Mouse (Mus musculus) heart, adult 9 months (tissue): ENCODE results near the gene Unc45a.

Source experiments
- DNase-seq, 2 experiments: peaks; one replicate each; pipeline ENCODE4 v3.0.0; 2022; ENCODE audit warnings: low spot score in 2 of 2

Gene Unc45a

DNA sequence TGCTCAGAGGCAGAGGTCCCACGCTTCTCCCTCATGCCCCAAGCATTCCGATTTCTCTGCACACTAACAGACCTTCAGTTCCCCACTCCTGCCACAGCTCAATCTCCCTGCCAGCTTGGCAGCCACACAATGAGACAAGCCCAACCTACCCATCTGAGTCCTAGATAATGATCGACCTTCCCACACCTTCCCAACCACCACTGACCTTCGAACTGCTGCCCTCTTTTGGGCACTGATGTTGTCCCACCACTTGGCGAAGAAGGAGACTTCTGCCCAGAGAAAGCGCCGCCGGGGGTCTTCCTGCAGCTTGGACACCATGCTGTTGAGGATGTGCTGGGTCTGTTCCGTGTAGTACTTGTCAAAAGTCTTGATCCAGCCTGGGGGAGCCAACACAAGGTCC lies 27.2 kb upstream of the Unc45a start:
- no peak for DNase-seq

DNA sequence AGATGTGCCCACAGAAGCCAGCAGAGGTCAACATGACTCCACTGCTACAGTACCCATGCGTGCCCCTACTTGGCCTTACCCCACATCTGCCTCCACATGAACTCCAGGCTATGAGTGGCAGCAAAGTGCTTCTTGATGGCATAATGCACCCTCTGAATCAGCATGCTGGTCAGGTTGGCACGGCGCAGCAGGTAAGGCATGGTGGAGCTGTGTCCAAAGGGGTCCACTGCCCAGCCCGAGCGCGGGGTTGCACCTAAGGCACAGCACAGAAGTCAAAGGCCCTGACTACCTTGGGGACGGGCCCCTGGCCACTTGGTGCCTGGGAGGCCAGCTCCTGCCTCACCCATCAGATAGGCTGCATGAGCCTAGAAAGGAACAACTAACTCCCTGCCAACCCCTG lies 26.4 kb upstream of the Unc45a start:
- no peak for DNase-seq

DNA sequence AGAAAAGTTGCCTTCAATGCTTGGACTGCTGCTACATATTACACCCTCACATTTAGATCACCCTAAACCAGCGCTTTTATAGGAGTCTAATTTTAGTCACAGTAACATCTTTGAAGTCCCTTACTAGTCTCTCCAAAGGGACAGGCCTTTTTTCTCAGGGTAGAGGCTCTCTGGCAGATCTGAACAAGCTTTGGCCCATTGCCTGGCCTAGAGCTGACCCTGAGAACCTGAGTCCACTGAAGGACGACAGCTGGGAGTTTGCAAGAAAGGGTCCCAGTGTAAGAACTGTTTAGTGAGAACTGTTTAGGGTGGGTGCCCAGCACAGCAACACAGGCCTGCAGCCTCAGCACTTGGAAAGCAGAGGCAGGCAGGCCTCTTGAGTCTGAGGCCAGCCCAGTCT lies 25.0 kb upstream of the Unc45a start:
- DNase-seq: no peak

DNA sequence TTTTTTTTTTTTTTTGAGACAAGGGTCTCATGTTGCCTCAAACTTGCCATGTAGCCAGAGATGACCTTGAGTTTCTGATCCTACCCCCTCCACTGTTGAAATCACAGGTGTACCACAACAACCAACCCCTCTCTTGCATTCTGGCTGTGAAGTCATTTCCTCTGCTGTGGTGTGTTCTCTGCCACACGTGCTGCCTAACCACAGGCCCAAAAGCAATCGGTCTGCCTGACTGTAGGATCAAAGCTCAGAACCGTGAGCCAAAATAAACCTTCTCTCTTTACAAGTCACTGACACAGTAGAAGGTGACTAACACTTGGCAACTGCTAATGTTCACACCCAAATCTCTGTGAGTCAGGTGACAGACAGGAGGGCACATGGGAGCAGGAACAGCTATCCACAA lies 19.6 kb upstream of the Unc45a start:
- DNase-seq: no peak

DNA sequence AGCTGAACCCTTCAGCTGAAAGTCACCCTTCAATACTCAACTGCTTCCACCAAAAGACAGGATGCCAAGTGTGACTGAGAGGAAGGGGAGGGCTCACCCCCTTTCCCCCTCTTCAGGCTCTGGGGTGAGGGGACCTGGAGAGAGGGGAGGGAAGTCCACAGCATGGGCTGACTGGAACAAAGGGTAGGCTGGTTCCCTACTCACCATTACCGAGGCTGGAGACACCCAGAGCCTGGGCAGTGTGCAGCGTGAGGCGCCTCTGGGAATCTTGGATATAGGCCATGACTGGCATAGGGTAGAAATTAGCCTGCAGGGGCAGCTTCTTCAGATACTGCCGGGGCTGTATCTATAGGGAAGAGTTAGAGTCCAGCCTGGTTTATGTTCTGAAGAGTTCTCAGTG lies 17.2 kb upstream of the Unc45a start:
- DNase-seq: no peak

DNA sequence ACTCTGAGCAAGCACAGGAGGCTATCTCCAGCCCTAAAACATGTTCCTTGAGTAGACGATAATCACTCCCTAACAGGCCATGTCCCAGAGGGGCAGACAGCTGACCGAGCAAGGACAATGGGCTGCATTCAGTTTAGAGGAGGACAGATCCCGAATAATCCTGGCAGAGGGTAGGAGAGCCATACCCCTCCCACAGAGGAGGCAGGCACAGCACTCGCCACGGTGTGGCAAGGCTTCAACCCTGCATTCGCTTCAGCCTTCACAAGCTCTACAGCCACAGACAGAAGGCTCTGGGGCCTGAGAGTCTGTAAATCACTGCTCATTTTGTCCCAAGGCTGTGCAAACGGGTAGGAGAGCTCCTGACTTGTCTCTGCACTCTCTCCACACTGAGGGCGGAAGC lies 16.4 kb upstream of the Unc45a start:
- DNase-seq: no peak

DNA sequence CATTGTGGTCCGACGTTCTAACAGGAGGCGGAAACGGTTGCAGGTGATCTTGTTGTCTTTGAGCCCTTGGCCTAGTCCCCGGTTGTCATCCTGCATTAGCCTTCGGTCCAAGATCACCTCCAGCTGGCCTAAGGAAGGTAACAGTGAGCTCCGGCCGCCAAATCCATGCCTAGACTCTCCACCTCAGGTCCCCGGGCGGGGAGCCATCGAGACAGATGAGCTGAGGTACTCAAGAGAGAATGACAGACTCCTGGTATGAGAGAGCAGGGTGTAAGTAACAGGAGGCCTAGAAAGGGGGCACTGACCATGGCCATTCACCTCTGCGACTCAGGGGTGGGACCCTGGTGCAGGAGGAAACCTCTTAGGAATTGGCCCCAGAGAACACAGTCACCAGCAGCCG lies 15.5 kb upstream of the Unc45a start:
- DNase-seq: no peak

DNA sequence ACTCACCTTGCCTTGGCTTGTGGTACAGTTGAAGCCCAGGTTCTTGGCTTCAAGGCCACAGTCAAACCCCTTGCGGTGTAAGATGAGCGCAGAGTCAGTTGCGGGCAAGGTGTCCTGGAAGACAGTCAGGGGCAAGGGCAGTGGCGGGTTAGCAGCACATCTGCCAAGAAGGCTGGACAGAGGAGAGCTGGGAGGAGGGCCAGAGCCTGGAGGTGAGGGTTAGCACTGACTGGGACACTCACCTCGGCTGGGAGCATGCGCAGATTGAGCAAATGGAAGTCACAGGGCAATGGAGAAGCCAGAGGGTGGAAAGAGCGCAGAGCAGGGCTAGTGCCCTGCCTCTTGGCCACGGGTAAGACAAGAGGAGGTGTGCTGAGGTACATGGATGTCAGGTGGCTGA lies 12.1 kb upstream of the Unc45a start:
- no peak for DNase-seq

DNA sequence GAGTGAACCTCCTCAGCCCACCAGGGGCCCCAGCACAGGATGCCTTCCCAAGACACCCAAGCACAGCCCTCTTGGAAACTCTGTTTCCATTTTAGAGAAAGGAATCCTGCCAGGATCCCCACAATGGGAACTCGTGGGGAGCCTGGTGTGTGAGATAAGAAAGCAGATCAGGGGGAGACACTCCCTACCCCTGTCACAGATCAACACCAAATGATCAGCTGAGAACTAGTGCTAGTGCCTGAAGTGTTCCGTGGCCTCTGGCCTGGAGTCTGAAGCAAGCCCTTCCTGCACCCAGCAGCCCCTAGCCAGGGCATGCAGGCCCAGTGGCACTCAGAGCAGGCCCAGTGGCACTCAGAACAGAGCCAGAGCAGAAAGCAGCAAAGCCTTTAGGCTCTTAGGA lies 10.0 kb upstream of the Unc45a start:
- DNase-seq: no peak

DNA sequence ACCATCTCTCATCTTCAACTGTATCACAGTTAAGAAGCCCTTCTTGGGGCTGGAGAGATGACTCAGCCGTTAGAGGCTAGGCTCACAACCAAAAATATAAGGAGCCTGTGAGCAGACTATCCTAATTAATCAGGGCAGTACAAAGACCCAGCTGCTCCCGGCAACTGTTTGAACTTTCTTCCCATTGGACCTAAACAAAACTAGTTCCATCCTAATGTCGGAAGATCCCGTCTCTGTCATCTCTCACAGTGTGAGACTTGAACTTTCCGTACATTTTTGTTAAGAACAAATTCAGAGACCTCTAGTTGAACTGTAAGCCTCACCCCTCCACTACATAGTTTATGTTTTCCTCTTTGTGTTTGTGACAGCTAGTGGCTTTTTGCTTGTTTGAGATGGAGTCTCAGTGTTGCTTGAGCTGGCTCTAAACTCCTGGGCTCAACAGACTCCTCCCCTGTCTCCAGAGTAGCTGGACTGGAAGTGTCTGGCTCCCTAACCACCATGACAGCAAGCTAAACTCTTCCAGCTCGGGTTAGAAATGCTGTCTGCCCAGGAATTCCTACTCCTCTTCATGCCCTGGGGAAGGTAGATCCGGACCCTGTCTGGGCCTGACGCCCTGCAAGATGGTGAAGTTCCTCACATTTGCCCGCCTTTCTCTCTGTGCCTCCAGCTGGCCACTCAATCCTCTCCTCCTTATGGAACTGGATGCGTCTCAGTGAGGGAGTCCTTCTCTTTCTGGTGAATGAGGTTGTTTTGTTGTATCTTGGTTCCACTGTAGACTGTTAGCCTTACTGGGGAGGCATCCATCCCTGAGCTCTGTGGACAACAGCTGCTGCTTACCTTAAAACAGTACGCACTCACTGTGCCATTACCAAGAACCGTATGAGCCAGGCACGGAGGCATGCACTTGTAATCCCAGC lies 7.1 kb upstream of the Unc45a start:
- no peak for DNase-seq

DNA sequence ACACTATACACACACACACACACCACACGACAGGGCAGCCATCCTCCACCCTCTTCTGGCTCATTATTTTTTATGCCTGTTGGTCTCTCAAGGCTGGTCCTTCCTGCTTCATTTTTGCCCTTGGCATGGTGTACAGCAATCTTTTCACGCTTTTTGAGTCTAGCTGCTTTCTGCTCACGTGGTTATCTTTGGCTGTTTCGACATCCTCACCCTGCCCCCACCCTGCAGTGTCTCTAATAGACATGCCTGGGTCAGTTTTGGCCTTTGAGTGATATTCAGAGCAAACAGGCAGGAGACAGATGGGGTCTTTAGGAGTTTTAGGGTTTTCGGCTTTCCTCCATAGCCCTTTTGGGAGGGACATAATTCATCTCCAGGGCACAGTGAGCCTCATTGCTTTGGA lies 6.0 kb upstream of the Unc45a start:
- DNase-seq: no peak

DNA sequence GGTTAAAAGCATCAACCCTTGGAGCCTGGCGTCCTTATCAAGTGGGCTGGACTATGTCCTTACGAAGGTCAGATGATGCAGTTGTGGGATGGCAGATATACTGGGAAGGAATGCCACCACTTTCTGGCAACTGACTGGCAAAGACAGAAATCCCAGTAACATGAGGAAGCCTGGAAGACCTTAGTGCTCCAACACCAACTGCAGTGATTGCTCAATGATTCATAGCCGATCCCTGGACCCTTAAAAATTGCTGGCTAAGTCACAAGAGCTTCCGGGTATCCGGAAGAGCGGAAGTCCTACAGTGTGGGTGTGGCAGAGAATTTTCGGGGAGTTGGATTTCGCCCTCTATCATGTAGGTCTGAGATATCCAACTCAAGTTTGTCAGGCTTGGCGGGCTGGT lies 5.4 kb upstream of the Unc45a start:
- no peak for DNase-seq

DNA sequence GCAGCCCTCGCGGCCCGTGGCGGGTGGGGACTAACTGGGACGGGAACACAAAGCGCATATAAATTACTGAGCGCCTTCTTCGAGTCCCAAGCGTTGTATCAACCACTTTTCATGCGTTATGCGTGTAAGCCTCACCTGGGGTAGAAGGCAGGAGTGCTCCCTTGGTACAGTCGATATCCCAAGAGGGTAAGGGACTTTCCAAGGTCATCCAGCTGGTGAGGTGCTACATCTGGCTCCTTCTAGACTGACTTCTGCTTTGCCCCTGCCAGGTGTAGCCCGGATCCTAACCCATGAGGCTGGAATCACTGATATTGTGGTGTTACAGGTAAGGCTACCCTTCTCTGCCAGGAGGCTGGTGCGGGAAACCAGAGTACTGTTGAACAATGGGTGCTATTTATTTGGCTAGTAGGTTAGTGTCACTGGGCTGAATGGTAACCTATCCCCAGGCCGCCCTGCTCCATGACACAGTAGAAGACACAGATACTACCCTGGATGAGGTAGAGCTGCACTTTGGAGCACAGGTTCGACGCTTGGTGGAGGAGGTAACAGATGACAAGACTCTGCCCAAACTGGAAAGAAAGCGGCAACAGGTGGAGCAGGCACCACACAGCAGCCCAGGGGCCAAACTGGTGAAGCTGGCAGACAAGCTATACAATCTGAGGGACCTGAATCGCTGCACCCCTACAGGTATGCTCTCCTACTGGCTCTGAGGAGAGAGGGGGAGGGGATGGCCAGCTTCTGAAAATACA lies 2.6 kb upstream of the Unc45a start:
- DNase-seq: peak in 1 of 2 experiments; percentile 39

DNA sequence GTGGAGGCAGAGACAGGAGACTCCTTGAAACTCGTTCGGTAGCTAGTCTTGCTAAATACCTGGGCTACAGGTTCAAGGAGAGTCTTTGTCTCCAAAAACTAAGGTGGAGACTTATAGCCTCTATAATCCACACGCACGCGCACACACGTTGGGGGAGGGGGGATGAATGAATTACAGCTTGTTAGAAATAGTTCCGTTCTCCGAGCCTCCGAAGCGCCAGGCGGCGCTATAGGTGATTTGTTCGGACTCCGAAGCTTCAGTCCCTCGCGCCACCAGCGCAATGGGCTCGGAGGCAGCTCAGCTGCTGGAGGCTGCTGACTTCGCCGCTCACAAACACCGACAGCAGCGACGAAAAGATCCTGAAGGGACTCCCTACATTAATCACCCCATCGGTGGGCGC lies 2.1 kb upstream of the Unc45a start, which contains the start of gene Hddc3:
Hddc3 (plus strand) TSS at position 247 of the 400 bp plus-strand sequence.
- peak; percentile 82 to 91 for DNase-seq

DNA sequence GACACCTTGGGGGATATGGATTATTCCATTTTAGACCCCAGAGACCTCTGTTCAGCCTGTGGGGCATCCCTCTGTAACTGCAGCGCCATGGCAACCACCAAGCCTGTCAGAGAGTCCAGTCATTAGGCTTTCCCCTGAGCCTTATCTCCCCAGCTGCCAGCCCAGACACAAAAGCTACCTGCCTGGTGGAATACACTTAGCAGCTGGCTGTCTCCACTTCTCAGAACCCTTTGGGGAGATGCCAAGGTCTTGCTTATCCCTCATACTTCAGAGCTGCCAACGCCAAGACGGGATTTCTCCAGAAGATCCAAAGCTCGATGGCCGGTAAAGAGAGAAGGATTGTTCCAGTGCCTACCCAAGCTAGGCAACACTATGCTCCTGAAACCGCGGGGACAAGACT lies 988 bp upstream of the Unc45a start:
- DNase-seq: no peak

DNA sequence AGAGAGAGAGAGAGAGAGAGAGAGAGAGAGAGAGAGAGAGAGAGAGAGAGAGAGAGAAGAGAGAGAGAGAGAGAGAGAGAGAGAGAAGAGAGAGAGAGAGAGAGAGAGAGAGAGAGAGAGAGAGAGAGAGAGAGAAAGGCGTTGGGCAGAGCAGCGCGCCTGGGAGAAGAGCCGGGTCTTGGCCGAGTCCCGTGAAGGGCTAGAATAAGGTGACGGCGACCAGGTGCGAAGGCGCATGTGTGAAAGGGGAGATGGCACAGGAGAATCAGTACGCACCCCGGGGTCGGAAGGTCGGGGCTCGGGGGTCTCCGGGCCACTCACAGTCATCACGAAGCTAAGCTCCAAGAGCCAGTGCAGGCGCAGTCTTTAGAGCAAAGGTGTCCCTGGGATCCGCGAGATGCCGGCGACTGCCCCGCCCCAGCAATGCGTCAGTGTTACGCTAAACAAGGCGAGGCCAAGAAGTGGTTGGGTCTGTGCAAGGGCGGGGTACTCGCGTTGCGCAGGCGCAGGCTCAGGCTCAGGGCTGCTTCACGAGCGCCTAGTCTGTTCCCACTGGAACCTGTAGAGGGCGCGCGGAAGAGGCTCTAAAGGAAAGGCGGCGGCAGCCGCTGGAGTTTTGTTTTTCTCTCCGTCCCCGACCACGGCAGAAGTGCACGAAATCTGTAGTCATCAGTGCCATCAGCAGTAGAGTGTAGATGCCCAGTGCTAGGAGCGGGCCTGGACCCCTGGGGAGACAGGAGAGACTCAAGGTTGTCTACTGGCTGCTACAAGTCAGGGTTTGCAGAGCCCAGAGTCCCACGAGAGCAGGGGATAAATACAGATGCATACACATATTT lies 794 bp downstream of the Unc45a start:
- peak; percentile 98 for DNase-seq

DNA sequence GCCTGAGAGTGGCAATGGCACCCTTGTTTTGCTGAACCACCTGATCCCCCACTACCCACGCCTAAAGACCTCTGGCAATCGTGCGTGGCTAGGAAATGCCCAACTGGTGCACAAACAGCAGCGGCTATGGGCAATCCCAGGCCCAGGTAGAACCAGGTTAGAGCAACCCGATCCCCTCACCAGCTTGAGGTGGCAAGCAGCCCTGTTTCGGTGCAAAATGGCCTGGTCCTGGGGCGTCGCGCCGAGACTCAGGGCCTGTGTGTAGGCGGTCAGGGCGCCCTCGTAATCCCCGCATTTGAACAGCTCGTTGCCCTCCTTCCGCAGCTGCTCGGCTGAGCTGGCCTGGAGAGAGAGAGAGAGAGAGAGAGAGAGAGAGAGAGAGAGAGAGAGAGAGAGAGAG lies 1.4 kb downstream of the Unc45a start:
- DNase-seq: peak in 1 of 2 experiments; percentile 35

DNA sequence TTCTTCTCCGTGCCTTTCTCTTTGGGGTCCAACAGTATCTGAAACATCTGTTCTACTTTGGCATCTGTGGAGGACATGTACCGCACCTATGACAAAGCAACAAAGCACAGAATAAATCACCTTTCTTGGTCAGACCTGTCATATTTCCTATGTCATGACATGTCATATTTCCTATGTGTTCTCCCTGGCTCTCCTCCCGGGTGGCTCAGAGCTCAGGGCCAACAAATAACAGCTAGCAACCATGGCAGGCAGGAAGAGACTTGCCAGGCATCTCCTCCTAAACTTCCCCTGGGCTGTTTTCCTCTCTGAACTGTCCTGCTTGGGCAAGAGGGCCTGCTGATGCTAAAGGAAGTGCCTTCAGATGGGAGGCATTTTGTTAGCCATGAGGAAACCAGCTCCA lies 3.9 kb downstream of the Unc45a start:
- no peak for DNase-seq

DNA sequence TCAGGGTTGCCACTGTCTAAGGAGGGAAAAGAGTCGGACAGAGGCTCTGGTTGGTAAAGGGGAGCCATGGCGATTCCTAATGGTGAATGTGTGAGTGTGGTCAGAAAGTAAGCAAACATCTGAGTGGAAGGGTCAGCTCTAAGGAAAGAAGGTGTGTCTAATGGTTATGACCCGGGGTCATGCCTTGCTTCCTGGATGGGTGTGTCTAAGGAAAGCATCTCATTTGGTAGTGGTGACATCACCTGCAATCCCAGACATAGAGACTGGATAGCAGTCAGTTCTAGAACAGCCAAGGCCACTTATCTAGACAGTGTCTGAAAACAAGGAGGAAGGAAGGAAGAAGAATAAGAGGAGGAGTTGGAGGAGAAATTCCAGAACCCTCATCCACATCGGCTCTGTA lies 6.0 kb downstream of the Unc45a start:
- DNase-seq: no peak

DNA sequence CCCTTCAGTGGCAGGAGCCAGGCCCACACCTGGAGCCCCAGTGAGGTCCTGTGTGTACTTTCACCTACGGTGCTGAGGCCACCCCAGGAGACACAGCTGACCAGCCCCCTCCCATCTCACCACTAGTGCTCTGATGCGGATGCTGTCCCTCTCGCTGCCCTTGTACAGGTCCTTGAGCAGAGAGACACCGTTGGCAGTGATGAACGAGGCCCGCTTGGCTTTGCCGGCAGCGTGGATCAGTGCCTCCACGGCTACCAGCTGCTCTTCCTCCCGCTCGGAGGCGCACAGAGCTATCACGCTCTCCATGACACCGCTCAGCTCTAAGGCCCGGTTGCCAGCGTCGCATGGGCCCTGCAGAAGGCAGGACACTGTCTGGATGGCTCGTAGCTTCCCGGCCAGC lies 9.4 kb downstream of the Unc45a start:
- no peak for DNase-seq

DNA sequence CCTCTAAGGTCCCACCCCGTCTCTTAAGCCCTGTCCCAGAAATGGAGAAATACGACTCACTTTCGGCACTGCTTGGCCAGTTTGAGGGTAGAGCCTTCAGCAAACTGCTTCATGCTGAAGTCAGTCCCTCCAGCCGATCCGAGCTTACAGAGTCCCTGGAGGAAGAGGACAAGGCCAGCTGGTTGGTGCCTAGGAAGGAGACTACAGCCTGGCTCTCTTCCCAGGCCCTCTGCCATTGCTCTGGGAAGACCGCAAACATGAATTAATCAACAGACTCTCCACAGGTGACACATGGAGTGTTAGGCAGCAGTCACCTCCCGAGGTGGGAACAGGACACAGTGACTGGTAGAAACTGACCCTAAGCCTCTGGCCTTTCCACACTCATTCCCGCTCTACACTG lies 10.5 kb downstream of the Unc45a start:
- no peak for DNase-seq

DNA sequence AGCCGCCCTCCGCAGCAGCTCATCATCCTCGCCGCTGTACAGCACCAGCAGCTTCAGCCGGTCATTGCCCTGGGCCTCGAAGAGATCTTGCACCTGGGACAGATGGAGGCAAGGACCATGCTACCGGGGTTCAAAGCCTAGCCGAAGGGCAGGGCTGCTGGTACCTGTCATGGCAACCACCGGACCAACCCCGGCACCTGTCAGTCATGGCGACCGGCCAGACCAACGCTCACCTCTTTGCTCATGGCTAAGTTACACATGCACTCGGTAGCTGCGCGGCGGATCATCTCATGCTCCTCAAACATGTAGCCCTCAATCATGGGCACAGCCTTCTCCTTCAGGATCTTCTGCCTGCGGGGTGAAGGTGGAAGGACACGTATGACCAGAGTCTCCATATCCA lies 14.7 kb downstream of the Unc45a start:
- no peak for DNase-seq
